Mouse (Mus musculus) kidney, embryonic 15.5 days (tissue): ENCODE measurements at regions not wholly inside any gene's neighbourhood (a gene's known extent, or its start where the extent isn't known, plus 50 kb on each side); places are given as distances from the start of the nearest gene placed in this dataset. TPM values are rescaled to one million over a fixed set of nuclear protein-coding genes. Genes with fewer than 3 reads are reported as not detected.
"Not testable (repeated sequence)": the region's sequence is repeated elsewhere in the genome, so short reads cannot be mapped to it uniquely, and the experiment has no call there.

ENCODE experiments used
- ATAC-seq: fragments of 200-750 bp; cut with Nextera tagmentation; replicated peaks from 2 replicates; pipeline ENCODE4 v1.8.0; 2017; ENCODE audit warnings: moderate TSS enrichment; ENCODE audit not compliant: low FRiP score
- H3K27ac ChIP-seq: fragments of 300-500 bp; sonication (generic); 2 replicates; pipeline ENCODE4 v1.5.1; 2015; ENCODE audit warnings: mild to moderate bottlenecking, inconsistent platforms
- H3K27me3 ChIP-seq: fragments of 300-500 bp; sonication (generic); 2 replicates; pipeline ENCODE4 v1.6.1; 2015; ENCODE audit warnings: inconsistent platforms
- H3K36me3 ChIP-seq: fragments of 300-500 bp; sonication (generic); 2 replicates; pipeline ENCODE4 v1.6.1; 2015; ENCODE audit warnings: inconsistent platforms
- H3K4me1 ChIP-seq: fragments of 300-500 bp; sonication (generic); 2 replicates; pipeline ENCODE4 v1.6.1; 2015; ENCODE audit warnings: inconsistent platforms
- H3K4me2 ChIP-seq: fragments of 300-500 bp; sonication (generic); 2 replicates; pipeline ENCODE4 v1.6.1; 2015; ENCODE audit warnings: moderate library complexity, mild to moderate bottlenecking, inconsistent platforms
- H3K4me3 ChIP-seq: fragments of 300-500 bp; sonication (generic); replicated peaks from 2 replicates; pipeline ENCODE4 v1.5.1; 2015; ENCODE audit warnings: mild to moderate bottlenecking, inconsistent platforms
- H3K9ac ChIP-seq: fragments of 300-500 bp; sonication (generic); 2 replicates; pipeline ENCODE4 v1.6.1; 2015; ENCODE audit warnings: mild to moderate bottlenecking, inconsistent platforms
- H3K9me3 ChIP-seq: fragments of 300-500 bp; sonication (generic); replicated peaks from 2 replicates; pipeline ENCODE4 v1.6.1; 2016; ENCODE audit warnings: inconsistent platforms
- WGBS: fragments of 180-500 bp; shearing (Covaris S2); methylation state at CpG from one replicate; pipeline ENCODE4 v1.1.7; 2015; ENCODE audit warnings: mixed read lengths; 5-methylcytosine and 5-hydroxymethylcytosine counted together
- microRNA-seq: library from miRNA; unstranded; fragments of <30 nt; microRNA quantifications from one replicate; pipeline ENCODE4, GENCODE M21; 2016

DNA sequence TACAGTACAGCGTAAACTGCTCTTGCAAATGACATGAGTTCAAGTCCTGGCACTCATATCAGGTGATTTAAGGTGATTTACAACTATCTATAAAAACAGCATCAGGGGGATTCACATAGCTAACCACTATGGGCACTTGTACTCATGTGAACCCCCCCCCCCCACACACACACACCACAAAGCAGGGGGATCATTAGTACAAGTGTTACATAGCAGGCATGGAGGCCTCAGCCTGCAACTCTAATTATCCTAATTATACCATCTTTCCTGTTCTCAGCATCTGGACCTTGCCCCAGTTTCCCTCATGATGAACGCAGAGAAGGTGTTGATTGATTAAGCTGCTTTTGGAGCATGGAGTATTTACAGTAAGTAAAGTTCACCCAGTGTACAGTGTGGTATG is 773.5 kb downstream of the Trib2 start:
- no peak for ATAC-seq
- H3K9me3 ChIP-seq, result no peaks in the 10 kb centered on the region
- no peak overlapping the region for H3K9ac ChIP-seq
- H3K27ac ChIP-seq, result no peak overlapping the region
- WGBS, result 87% methylated on average over 2 of the region's 2 CpGs
- no peaks in the 10 kb centered on the region for H3K4me1 ChIP-seq
- no peaks in the 10 kb centered on the region for H3K36me3 ChIP-seq
- no peak overlapping the region for H3K4me3 ChIP-seq
- H3K27me3 ChIP-seq, result no peaks in the 10 kb centered on the region
- no peak overlapping the region for H3K4me2 ChIP-seq

GRCm38 (mm10) chr12:15011091-15011490 is 805.6 kb downstream of the Trib2 start:
- Histone ChIP-seq H3K27ac (no peak overlapping the region), H3K36me3 (no peaks in the 10 kb centered on the region), H3K9me3 (no peaks in the 10 kb centered on the region), H3K27me3 (no peaks in the 10 kb centered on the region), H3K4me1 (no peaks in the 10 kb centered on the region), H3K4me2 (no peak overlapping the region), H3K4me3 (no peak overlapping the region), H3K9ac (no peak overlapping the region)
- ATAC-seq, result no peak

- WGBS, result 48% methylated on average over 1 of the region's 1 CpGs
- not testable (repeated sequence) for H3K4me1 ChIP-seq, H3K4me2 ChIP-seq, H3K9me3 ChIP-seq, H3K27me3 ChIP-seq, H3K27ac ChIP-seq, H3K4me3 ChIP-seq, H3K9ac ChIP-seq, ATAC-seq, H3K36me3 ChIP-seq
These were observed 814.3 kb downstream of the Trib2 start for GRCm38 (mm10) chr12:15002401-15002800.

Small RNA genes lying in the stretch of these regions (microRNA-seq; reads per million reads assigned to microRNA genes)
- not detected for gene Gm27682
